Mouse (Mus musculus): ENCODE measurements around the gene Zfp865. TPM values are rescaled to one million over a fixed set of nuclear protein-coding genes. Genes with fewer than 3 reads are reported as not detected.

Gene Zfp865
- polyA plus RNA-seq, 1 experiment, result 30.3 TPM

DNA sequence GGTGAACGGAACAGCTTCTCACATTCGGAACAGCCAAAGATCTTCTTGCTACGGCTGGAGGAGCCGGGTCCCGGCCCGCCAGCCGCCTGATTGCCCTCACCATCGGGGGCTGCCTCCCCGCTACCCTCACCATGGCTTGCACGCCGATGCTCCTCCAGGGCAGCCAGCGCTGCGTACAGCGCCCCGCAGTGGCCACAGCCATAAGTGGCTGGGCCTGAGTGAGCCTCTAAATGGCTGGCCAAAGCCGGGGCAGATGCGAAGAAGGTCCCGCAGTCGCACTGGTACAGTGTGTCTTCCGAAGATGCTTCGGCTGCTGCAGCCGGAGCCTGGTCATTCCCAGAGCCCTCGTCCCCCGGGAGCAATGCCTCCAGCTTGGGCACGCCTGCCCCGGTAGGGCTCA lies 11.9 kb upstream of the Zfp865 start:
- no peaks in the 10 kb centered on the region for H3K27me3 ChIP-seq (ENCODE audit: control insufficient read depth, insufficient read depth, low read length)
- TF ChIP-seq POLR2A (IDR thresholded peaks at IDR 0.05; ENCODE audit: borderline replicate concordance, insufficient read depth, low read length) (no peak), CTCF (IDR thresholded peaks at IDR 0.05; ENCODE audit: borderline replicate concordance, insufficient read depth, low read depth, low read length) (no peak)
- 93% methylated on average over 26 of the region's 26 CpGs for WGBS
- H3K4me1 ChIP-seq (ENCODE audit: control insufficient read depth, insufficient read depth, low read length), result no peaks in the 10 kb centered on the region
- DNase-seq, result no peak
- H3K27ac ChIP-seq (ENCODE audit: insufficient read depth, low read length), result no peak overlapping the region
- H3K4me3 ChIP-seq (replicated peaks; ENCODE audit: insufficient read depth, low read depth, low read length), result no peak overlapping the region

DNA sequence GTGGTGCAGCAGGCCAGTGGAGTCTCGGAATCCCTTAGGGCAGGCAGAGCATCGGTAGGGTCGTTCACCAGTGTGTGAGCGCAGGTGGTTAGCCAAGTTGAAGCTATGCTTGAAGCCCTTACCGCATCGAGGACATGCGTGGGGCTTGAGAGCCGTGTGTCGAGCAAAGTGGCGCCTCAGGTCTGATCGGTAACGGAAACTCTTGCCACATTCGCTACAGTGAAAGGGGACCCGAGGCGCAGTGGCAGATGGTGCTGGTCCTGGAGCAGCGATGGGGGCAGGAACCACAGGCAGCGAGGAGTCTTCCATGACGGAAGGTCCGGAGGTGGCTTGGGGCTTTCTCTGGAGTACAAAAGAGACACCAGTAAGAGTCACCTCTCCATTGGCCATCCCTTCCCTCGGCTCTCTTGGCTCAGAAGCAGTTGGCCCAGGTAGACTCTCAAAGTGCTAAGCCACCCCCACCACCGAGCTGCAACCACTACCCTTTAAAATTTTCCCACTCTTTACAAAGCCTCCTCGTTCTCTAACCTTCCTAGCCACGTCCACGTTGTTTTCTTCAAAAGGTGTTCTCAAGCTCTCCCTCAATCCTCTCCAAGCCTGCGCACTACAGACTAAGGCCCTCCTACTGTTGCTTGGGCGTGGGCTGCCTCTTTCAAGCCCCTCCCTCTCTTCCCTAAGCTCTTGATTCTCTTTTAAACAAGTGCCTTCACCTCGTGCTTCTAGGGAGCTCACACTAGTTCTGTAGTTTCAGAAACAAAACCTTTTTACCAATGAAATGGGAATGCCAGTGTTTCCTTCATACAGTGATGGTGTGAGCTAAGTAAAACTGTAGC lies 7.3 kb upstream of the Zfp865 start:
- 87% methylated on average over 27 of the region's 27 CpGs for whole genome bisulfite sequencing
- no peak for DNase-seq
- TF ChIP-seq CTCF (IDR thresholded peaks at IDR 0.05; ENCODE audit: borderline replicate concordance, insufficient read depth, low read depth, low read length) (no peak), POLR2A (IDR thresholded peaks at IDR 0.05; ENCODE audit: borderline replicate concordance, insufficient read depth, low read length) (no peak)

DNA sequence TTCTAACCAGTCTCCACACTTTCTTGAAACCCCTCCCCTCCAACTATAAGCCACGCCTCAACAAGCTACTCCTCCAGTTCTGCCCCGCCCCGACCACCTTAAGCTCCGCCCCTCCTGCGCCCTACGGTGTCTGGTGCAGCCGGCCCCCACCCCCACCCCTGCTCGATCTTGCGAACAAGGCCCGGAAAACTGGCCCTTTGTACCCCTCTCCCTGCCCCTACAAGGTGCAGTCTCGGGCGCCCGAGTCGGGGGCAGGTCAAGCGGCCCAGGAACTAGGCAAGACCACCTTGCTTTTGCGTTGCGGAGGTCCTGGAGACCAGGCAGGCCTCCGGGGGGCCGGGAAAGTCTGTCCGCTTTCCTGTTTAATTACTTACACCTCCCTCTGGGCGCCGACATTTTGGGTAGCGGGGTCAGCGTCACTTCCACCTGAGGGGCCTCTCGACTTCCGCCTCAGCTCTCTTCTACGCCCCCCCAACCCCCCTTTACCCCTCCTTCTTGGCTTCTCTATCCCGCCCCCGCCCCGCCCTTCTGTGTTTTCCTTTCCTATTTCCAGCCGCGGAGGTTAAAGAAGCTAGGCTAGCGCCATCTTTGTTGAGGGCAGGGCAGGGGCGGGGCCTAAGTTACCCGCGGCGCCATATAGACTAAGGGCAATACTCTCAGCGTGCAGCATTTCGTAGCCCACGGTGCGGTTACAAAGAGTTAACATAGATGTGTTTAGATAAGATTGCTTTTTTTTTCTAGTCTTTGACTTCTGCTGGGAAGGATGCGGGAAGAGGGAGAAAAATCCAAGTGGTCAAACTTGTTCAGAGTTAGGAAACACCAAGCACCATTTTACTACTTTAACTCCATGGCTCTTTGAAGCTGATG lies 5.7 kb upstream of the Zfp865 start, which contains the start of the genes Zfp524 and Fiz1:
Gene Zfp524 (plus strand): TSS at position 165 of the 867 bp plus-strand sequence.
Gene Fiz1 (minus strand): TSS at position 447 of the 867 bp plus-strand sequence.
- DNase-seq, result peak; percentile 96 to 97
- no peak for TF ChIP-seq POLR2A (IDR thresholded peaks at IDR 0.05; ENCODE audit: borderline replicate concordance, insufficient read depth, low read length)
- no peak for TF ChIP-seq CTCF (IDR thresholded peaks at IDR 0.05; ENCODE audit: borderline replicate concordance, insufficient read depth, low read depth, low read length)
- Histone ChIP-seq H3K27ac (ENCODE audit: insufficient read depth, low read length) (peak within 1 kb of the TSS; percentile 95), H3K4me3 (replicated peaks; ENCODE audit: insufficient read depth, low read depth, low read length) (peak within 1 kb of the TSS; percentile 93), H3K27me3 (ENCODE audit: control insufficient read depth, insufficient read depth, low read length) (no peaks in the 10 kb centered on the region), H3K4me1 (ENCODE audit: control insufficient read depth, insufficient read depth, low read length) (no peaks in the 10 kb centered on the region)
- under 1% methylated on average over 42 of the region's 42 CpGs for WGBS

More for the DNA sequence above, 7.3 kb upstream of the Zfp865 start:
- Histone ChIP-seq H3K4me3 (replicated peaks; ENCODE audit: insufficient read depth, low read depth, low read length) (no peak overlapping the region), H3K27me3 (ENCODE audit: control insufficient read depth, insufficient read depth, low read length) (no peaks in the 10 kb centered on the region), H3K4me1 (ENCODE audit: control insufficient read depth, insufficient read depth, low read length) (no peaks in the 10 kb centered on the region), H3K27ac (ENCODE audit: insufficient read depth, low read length) (no peak overlapping the region)

DNA sequence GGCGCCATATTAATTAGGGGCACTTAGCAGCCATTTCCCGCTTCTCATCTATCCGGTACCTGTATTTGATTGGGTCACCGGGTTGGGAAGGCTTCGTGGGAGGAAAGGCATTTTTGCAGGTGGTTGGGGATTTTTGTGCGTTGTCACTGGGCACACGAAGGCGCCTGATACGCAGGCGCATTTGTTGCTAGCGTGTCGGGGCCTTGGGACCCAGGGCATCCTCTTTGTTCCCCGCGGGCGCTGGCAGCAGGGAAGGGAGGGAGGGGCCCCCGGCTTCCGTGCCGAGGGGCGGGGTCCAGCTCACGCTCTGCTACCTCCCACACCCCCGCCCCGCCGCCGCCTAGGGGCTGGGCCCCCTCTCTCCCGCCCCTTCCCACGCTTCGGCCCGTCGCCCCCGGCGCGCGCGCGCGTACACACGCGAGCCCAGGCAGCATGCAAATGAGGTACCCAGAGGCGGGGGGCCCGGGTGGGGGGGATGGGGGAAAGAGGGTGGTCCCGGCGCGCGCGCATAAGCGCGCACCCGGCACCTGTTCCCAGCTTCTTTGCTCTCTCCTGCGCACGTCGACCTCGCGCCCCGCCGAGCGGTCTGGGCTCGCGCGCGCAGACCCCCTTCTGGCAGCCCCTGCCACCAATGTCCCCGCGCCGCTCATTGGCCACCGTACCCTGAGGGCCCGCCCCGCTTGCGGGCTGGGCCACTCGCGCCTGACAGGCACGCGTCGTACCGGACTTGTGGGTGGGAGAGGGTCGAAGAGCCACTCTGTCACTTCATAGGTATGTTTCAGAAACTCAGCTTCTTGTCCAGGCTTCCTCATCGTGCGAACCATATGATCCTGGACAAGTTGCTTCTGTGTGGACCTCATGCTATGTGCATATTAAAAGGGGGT lies 4.8 kb upstream of the Zfp865 start, which contains the start of gene Gm44973:
Gene Gm44973 (plus strand): TSS at position 379 of the 884 bp plus-strand sequence.
- TF ChIP-seq CTCF (IDR thresholded peaks at IDR 0.05; ENCODE audit: borderline replicate concordance, insufficient read depth, low read depth, low read length) (no peak), POLR2A (IDR thresholded peaks at IDR 0.05; ENCODE audit: borderline replicate concordance, insufficient read depth, low read length) (peak; percentile 52; the same call in 1 of the 2 replicates)
- H3K27me3 ChIP-seq (ENCODE audit: control insufficient read depth, insufficient read depth, low read length), result no peaks in the 10 kb centered on the region
- DNase-seq, result peak; percentile 92
- under 1% methylated on average over 73 of the region's 76 CpGs for WGBS
- H3K4me1 ChIP-seq (ENCODE audit: control insufficient read depth, insufficient read depth, low read length), result no peaks in the 10 kb centered on the region
- peak within 1 kb of the TSS; percentile 93 for H3K4me3 ChIP-seq (replicated peaks; ENCODE audit: insufficient read depth, low read depth, low read length)
- peak within 1 kb of the TSS; percentile 95 for H3K27ac ChIP-seq (ENCODE audit: insufficient read depth, low read length)

DNA sequence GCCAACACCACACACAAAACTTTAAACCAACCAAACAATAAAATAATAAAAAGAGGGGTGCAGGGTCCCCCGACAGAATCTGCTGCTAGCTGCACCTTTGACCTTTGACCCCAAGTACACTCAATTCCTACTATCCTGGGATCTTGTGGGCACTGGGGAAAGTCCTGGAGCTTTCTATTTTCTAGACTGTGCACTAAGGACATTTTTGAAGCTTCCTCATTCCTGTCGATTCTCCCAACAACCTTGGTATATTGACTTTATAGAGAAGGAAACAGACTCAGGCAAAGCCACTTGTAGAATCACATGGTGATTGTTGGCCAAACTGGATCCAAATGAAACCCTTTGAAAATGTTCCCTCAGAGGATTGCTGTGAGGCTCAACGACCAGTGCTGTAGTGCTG lies 4.1 kb upstream of the Zfp865 start:
- Histone ChIP-seq H3K4me3 (replicated peaks; ENCODE audit: insufficient read depth, low read depth, low read length) (peak overlapping the region; percentile 84), H3K27ac (ENCODE audit: insufficient read depth, low read length) (peak overlapping the region; percentile 39; the same call in 1 of the 2 replicates), H3K4me1 (ENCODE audit: control insufficient read depth, insufficient read depth, low read length) (no peaks in the 10 kb centered on the region), H3K27me3 (ENCODE audit: control insufficient read depth, insufficient read depth, low read length) (no peaks in the 10 kb centered on the region)
- DNase-seq, result no peak
- no peak for TF ChIP-seq CTCF (IDR thresholded peaks at IDR 0.05; ENCODE audit: borderline replicate concordance, insufficient read depth, low read depth, low read length)
- TF ChIP-seq POLR2A (IDR thresholded peaks at IDR 0.05; ENCODE audit: borderline replicate concordance, insufficient read depth, low read length), result no peak
- 61% methylated on average over 3 of the region's 3 CpGs for WGBS

DNA sequence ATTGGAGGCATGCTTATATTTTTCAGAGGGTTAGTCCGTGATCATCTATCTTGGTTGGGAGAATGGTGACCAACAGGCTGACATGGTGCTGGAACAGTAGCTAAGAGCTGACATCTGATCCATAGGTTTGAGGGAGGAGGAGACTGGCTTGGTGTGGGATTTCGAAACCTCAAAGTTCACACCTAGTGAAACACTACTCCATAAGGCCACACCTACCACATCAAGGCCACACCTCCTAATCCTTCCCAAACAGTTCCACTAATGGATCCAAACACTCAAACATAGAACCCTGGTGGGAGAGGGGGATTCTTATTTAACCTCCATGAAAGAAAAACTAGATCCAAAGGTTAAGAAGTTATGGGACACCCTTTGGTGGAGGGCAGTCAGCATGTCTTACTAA lies 3.3 kb upstream of the Zfp865 start:
- Histone ChIP-seq H3K4me3 (replicated peaks; ENCODE audit: insufficient read depth, low read depth, low read length) (no peak overlapping the region), H3K27me3 (ENCODE audit: control insufficient read depth, insufficient read depth, low read length) (no peaks in the 10 kb centered on the region), H3K4me1 (ENCODE audit: control insufficient read depth, insufficient read depth, low read length) (no peaks in the 10 kb centered on the region), H3K27ac (ENCODE audit: insufficient read depth, low read length) (no peak overlapping the region)
- no peak for DNase-seq
- no peak for TF ChIP-seq POLR2A (IDR thresholded peaks at IDR 0.05; ENCODE audit: borderline replicate concordance, insufficient read depth, low read length)
- no peak for TF ChIP-seq CTCF (IDR thresholded peaks at IDR 0.05; ENCODE audit: borderline replicate concordance, insufficient read depth, low read depth, low read length)
- 96% methylated on average over 2 of the region's 2 CpGs for WGBS

DNA sequence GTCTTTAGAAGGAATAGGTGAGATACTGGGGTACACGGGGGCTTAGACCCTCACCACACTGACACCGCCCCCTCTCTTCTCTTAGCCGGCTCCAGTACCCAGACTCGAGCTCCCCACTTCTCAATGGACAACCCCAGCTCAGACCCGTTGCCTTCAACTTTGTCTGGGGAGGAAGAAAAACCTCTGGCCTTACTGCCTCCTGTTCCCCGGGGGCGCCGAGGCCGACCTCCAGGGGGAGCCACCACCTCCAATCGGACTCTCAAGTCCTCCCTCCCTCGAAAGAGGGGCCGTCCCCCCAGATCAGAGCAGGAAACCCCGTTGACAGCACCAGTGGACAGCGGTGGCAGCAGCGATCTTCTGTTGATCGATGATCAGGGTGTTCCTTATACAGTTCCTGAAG lies 2.8 kb upstream of the Zfp865 start:
- no peak overlapping the region for H3K4me3 ChIP-seq (replicated peaks; ENCODE audit: insufficient read depth, low read depth, low read length)

More for the DNA sequence above, 2.8 kb upstream of the Zfp865 start:
- Histone ChIP-seq H3K27ac (ENCODE audit: insufficient read depth, low read length) (no peak overlapping the region), H3K27me3 (ENCODE audit: control insufficient read depth, insufficient read depth, low read length) (no peaks in the 10 kb centered on the region), H3K4me1 (ENCODE audit: control insufficient read depth, insufficient read depth, low read length) (no peaks in the 10 kb centered on the region)
- WGBS, result 87% methylated on average over 16 of the region's 16 CpGs
- DNase-seq, result no peak
- TF ChIP-seq CTCF (IDR thresholded peaks at IDR 0.05; ENCODE audit: borderline replicate concordance, insufficient read depth, low read depth, low read length) (peak; percentile 14; the same call in 1 of the 2 replicates), POLR2A (IDR thresholded peaks at IDR 0.05; ENCODE audit: borderline replicate concordance, insufficient read depth, low read length) (no peak)
